8 mouse cellular contexts compared by ENCODE assay signal in genomic region chr17:28882316-28882715, GRCm38 (mm10). TPM values are rescaled to one million over a fixed set of nuclear protein-coding genes. Genes with fewer than 3 reads are reported as not detected.
DNase-seq lines count a peak whose midpoint lies in the region; ATAC-seq lines count a peak whose summit lies in the region.

No protein-coding gene starts in this region.

- H3K27me3 ChIP-seq in forebrain, embryonic 12.5 days, result peaks cover 26% of the 10 kb centered on the region
- peaks cover 32% of the 10 kb centered on the region for H3K27me3 ChIP-seq in midbrain, embryonic 10.5 days (ENCODE audit: low read depth, poor library complexity, severe bottlenecking)

- intact Hi-C loops in heart, postnatal 14 days (cut with DNase I), result no loop called here
- intact Hi-C loops in left cerebral cortex, postnatal 4 days (cut with DNase I), result loop anchor here (5.0 kb wide), 1 partner anchor 45 kb away; no protein-coding TSS in a partner anchor

- ATAC-seq in CD4-positive, CD25-positive, alpha-beta regulatory T cell, adult 4 months, result peak; percentile 97
- ATAC-seq in activated CD4-positive, CD25-positive, alpha-beta regulatory T cell, adult 4 months, result peak; percentile 91
- peak; percentile 76 for ATAC-seq in forebrain, embryonic 12.5 days (ENCODE audit: low FRiP score)

- H3K4me2 ChIP-seq in forebrain, embryonic 12.5 days, result peak overlapping the region; percentile 35

- peaks cover 5% of the 10 kb centered on the region for H3K4me1 ChIP-seq in forebrain, embryonic 12.5 days
- H3K4me1 ChIP-seq in midbrain, embryonic 10.5 days, result peaks cover 10% of the 10 kb centered on the region

- peak; percentile 69 to 80 for DNase-seq in heart, postnatal 14 days
- DNase-seq in left cerebral cortex, postnatal 4 days, result peak; percentile 67
- DNase-seq in midbrain, embryonic 10.5 days (ENCODE audit: low spot score), result peak; percentile 57
- DNase-seq in spleen, adult 18-20 months, result peak; percentile 44 to 73
- DNase-seq in cerebellum, adult 9-10 months, result no peak

- 0 out of 2 replicates have a peak overlapping the region, but pooled peaks have one; percentile 11 for H3K4me3 ChIP-seq in forebrain, embryonic 12.5 days (replicated peaks)
- H3K4me3 ChIP-seq in midbrain, embryonic 10.5 days, result peak overlapping the region; percentile 33; the same call in 1 of the 2 replicates

- H3K9ac ChIP-seq in forebrain, embryonic 12.5 days, result no peak overlapping the region

- no peaks in the 10 kb centered on the region for H3K36me3 ChIP-seq in forebrain, embryonic 12.5 days (replicated peaks)
- no peaks in the 10 kb centered on the region for H3K36me3 ChIP-seq in midbrain, embryonic 10.5 days

- WGBS in forebrain, embryonic 12.5 days, result 6% methylated on average over 12 of the region's 12 CpGs
- WGBS in midbrain, embryonic 10.5 days, result 5% methylated on average over 12 of the region's 12 CpGs

- H3K9me3 ChIP-seq in forebrain, embryonic 12.5 days, result no peaks in the 10 kb centered on the region
- H3K9me3 ChIP-seq in midbrain, embryonic 10.5 days (replicated peaks), result no peaks in the 10 kb centered on the region

- H3K27ac ChIP-seq in forebrain, embryonic 12.5 days, result no peak overlapping the region
- H3K27ac ChIP-seq in midbrain, embryonic 10.5 days (replicated peaks), result no peak overlapping the region

RNA-seq across cellular contexts. Expression of gene Pnpla1, which starts 24.1 kb away (rescaled TPM):
- not detected for polyA plus RNA-seq in CD4-positive, CD25-positive, alpha-beta regulatory T cell, adult 4 months (2017; shearing (Covaris generic))
- not detected for polyA plus RNA-seq in activated CD4-positive, CD25-positive, alpha-beta regulatory T cell, adult 4 months (2017; shearing (Covaris generic))
- not detected in 2 replicates for polyA plus RNA-seq in forebrain, embryonic 12.5 days (2016; fragmentation: Nextera tagmentation; extraction: Ambion mirVana)
- total RNA-seq in heart, postnatal 14 days (2021), result not detected
- total RNA-seq in left cerebral cortex, postnatal 4 days (2021), result under 1 TPM; 0.22 to 0.42 TPM
- not detected in 2 replicates for polyA plus RNA-seq in midbrain, embryonic 10.5 days (2016; fragmentation: Nextera tagmentation; extraction: Ambion mirVana)

RNA-seq across cellular contexts. Expression of gene 4930539E08Rik, which starts 32.8 kb away (rescaled TPM):
- 1 to 10 TPM; 2.0 to 3.4 TPM for polyA plus RNA-seq in CD4-positive, CD25-positive, alpha-beta regulatory T cell, adult 4 months (2017; shearing (Covaris generic))
- 1 to 10 TPM; 1.5 to 1.6 TPM for polyA plus RNA-seq in activated CD4-positive, CD25-positive, alpha-beta regulatory T cell, adult 4 months (2017; shearing (Covaris generic))
- polyA plus RNA-seq in forebrain, embryonic 12.5 days (2016; fragmentation: Nextera tagmentation; extraction: Ambion mirVana), result 0.23 TPM in 2 replicates
- total RNA-seq in heart, postnatal 14 days (2021), result under 1 TPM; 0.07 TPM
- 1 to 10 TPM; 3.0 to 6.7 TPM for total RNA-seq in left cerebral cortex, postnatal 4 days (2021)
- 0.11 and 0.26 TPM in 2 replicates for polyA plus RNA-seq in midbrain, embryonic 10.5 days (2016; fragmentation: Nextera tagmentation; extraction: Ambion mirVana)
